Mouse (Mus musculus) midbrain, postnatal 0 days (tissue): Measurements from ENCODE around the gene E2f3. TPM values are rescaled to one million over a fixed set of nuclear protein-coding genes. Genes with fewer than 3 reads are reported as not detected.

Experiments
- ATAC-seq: fragments of 200-750 bp; cut with Nextera tagmentation; 2 replicates; pipeline ENCODE4 v1.8.0; 2017; ENCODE audit warnings: moderate number of reproducible peaks, mild to moderate bottlenecking, moderate TSS enrichment, moderate library complexity; ENCODE audit not compliant: low FRiP score
- DNase-seq: peaks from one replicate; pipeline ENCODE4 v3.0.0-alpha.2; 2015; ENCODE audit warnings: low spot score
- H3K27ac ChIP-seq: fragments of 300-500 bp; sonication (generic); 2 replicates; pipeline ENCODE4 v1.5.1; 2014; ENCODE audit warnings: low read depth, mild to moderate bottlenecking, low read length, mixed read lengths
- H3K27me3 ChIP-seq: fragments of 300-500 bp; sonication (generic); 2 replicates; pipeline ENCODE4 v1.6.1; 2014; ENCODE audit warnings: low read length, control low read depth, mixed read lengths; ENCODE audit not compliant: insufficient read depth
- H3K36me3 ChIP-seq: fragments of 300-500 bp; sonication (generic); 2 replicates; pipeline ENCODE4 v1.6.1; 2014; ENCODE audit warnings: low read length, control low read depth, mixed read lengths; ENCODE audit not compliant: insufficient read depth
- H3K4me1 ChIP-seq: fragments of 300-500 bp; sonication (generic); 2 replicates; pipeline ENCODE4 v1.6.1; 2014; ENCODE audit warnings: mild to moderate bottlenecking, control low read depth, antibody characterized with exemption, low read length, mixed read lengths; ENCODE audit not compliant: insufficient read depth
- H3K4me2 ChIP-seq: fragments of 300-500 bp; sonication (generic); 2 replicates; pipeline ENCODE4 v1.6.1; 2014; ENCODE audit warnings: low read depth, mild to moderate bottlenecking, low read length, mixed read lengths; ENCODE audit not compliant: poor library complexity, severe bottlenecking
- H3K4me3 ChIP-seq: fragments of 300-500 bp; sonication (generic); 2 replicates; pipeline ENCODE4 v1.5.1; 2014; ENCODE audit warnings: low read depth, mild to moderate bottlenecking, low read length, moderate library complexity
- H3K9ac ChIP-seq: fragments of 300-500 bp; sonication (generic); replicated peaks from 2 replicates; pipeline ENCODE4 v1.6.1; 2014; ENCODE audit warnings: mild to moderate bottlenecking, low read length, moderate library complexity, mixed read lengths; ENCODE audit not compliant: poor library complexity, severe bottlenecking
- H3K9me3 ChIP-seq: fragments of 300-500 bp; sonication (generic); 2 replicates; pipeline ENCODE4 v1.6.1; 2016; ENCODE audit warnings: low read length, control low read depth
- CTCF ChIP-seq: IDR thresholded peaks from 2 replicates; pipeline ENCODE4 v1.5.1; 2016; ENCODE audit warnings: antibody characterized with exemption, mild to moderate bottlenecking
- WGBS: fragments of 180-500 bp; shearing (Covaris S2); extraction: QIAGEN DNeasy Blood & Tissue Kit; methylation state at CpG from one replicate; pipeline ENCODE4 v1.1.7; 2014; 5-methylcytosine and 5-hydroxymethylcytosine counted together
- polyA plus RNA-seq: library from polyadenylated mRNA; unstranded; fragments of >200 nt; fragmentation: Nextera tagmentation; extraction: Ambion mirVana; gene quantifications from 2 replicates; pipeline ENCODE4 v1.2.1, GENCODE M21; 2015
- total RNA-seq: library from RNA; depleted of rRNA; stranded (reverse); fragments of >200 nt; gene quantifications from 2 replicates; pipeline ENCODE4 v1.2.3, GENCODE M21; 2014

The E2f3 gene
- total and polyA plus RNA-seq, 2 experiments from 2014 or later: 2.9 to 9.2 TPM

GRCm38 (mm10) chr13:30003169-30003568 is 17.3 kb upstream of the E2f3 start:
- Histone ChIP-seq H3K4me1 (no peaks in the 10 kb centered on the region), H3K27ac (no peak overlapping the region), H3K27me3 (no peaks in the 10 kb centered on the region), H3K4me3 (no peak overlapping the region), H3K4me2 (no peak overlapping the region), H3K36me3 (no peaks in the 10 kb centered on the region), H3K9ac (no peak overlapping the region), H3K9me3 (no peaks in the 10 kb centered on the region)
- ATAC-seq (peak; percentile 44; the same call in 1 of the 2 replicates), DNase-seq (peak; percentile 66)
- no peak for TF ChIP-seq CTCF
- WGBS: 41% methylated on average over 11 of the region's 11 CpGs

- no peaks in the 10 kb centered on the region for H3K9me3 ChIP-seq
- DNase-seq (no peak), ATAC-seq (no peak)
- no peaks in the 10 kb centered on the region for H3K4me1 ChIP-seq
- TF ChIP-seq CTCF: no peak
- no peak overlapping the region for H3K9ac ChIP-seq
- no peak overlapping the region for H3K27ac ChIP-seq
- no peaks in the 10 kb centered on the region for H3K36me3 ChIP-seq
- no peaks in the 10 kb centered on the region for H3K27me3 ChIP-seq
- WGBS: 66% methylated on average over 5 of the region's 5 CpGs
- no peak overlapping the region for H3K4me2 ChIP-seq
- H3K4me3 ChIP-seq: no peak overlapping the region
Measured at GRCm38 (mm10) chr13:30001041-30001440, 15.2 kb upstream of the E2f3 start.

GRCm38 (mm10) chr13:29987956-29988355 is 2.1 kb upstream of the E2f3 start:
- no peaks in the 10 kb centered on the region for H3K4me1 ChIP-seq
- no peaks in the 10 kb centered on the region for H3K9me3 ChIP-seq
- WGBS: 79% methylated on average over 6 of the region's 6 CpGs
- no peak overlapping the region for H3K9ac ChIP-seq
- TF ChIP-seq CTCF: no peak
- no peak overlapping the region for H3K4me3 ChIP-seq
- no peak for DNase-seq
- H3K36me3 ChIP-seq: no peaks in the 10 kb centered on the region
- H3K4me2 ChIP-seq: no peak overlapping the region
- no peak for ATAC-seq
- no peak overlapping the region for H3K27ac ChIP-seq
- no peaks in the 10 kb centered on the region for H3K27me3 ChIP-seq

- ATAC-seq: no peak
- H3K4me1 ChIP-seq: no peaks in the 10 kb centered on the region
- H3K4me2 ChIP-seq: peak overlapping the region; percentile 69
- H3K27me3 ChIP-seq: no peaks in the 10 kb centered on the region
- no peak for TF ChIP-seq CTCF
- WGBS: 10% methylated on average over 9 of the region's 9 CpGs
- H3K4me3 ChIP-seq: peak overlapping the region; percentile 95
- H3K9me3 ChIP-seq: no peaks in the 10 kb centered on the region
- no peaks in the 10 kb centered on the region for H3K36me3 ChIP-seq
- DNase-seq: no peak
- H3K27ac ChIP-seq: peak overlapping the region; percentile 38
- H3K9ac ChIP-seq: peak overlapping the region; percentile 39
Measured at GRCm38 (mm10) chr13:29986756-29987120, 875 bp upstream of the E2f3 start.

- under 1% methylated on average over 41 of the region's 62 CpGs for WGBS
- DNase-seq: peak; percentile 2
- peak; percentile 1; the same call in 1 of the 2 replicates for ATAC-seq
- Histone ChIP-seq H3K4me1 (no peaks in the 10 kb centered on the region), H3K4me2 (peak overlapping the region; percentile 100), H3K9me3 (no peaks in the 10 kb centered on the region), H3K27me3 (no peaks in the 10 kb centered on the region), H3K9ac (peak overlapping the region; percentile 91), H3K4me3 (peak overlapping the region; percentile 95), H3K27ac (peak overlapping the region; percentile 95), H3K36me3 (no peaks in the 10 kb centered on the region)
- no peak for TF ChIP-seq CTCF
Measured at GRCm38 (mm10) chr13:29985101-29985854, 585 bp downstream of the E2f3 start.

- Histone ChIP-seq H3K4me1 (no peaks in the 10 kb centered on the region), H3K27me3 (no peaks in the 10 kb centered on the region), H3K36me3 (no peaks in the 10 kb centered on the region), H3K4me2 (peak overlapping the region; percentile 100), H3K9ac (peak overlapping the region; percentile 91), H3K4me3 (peak overlapping the region; percentile 95), H3K27ac (peak overlapping the region; percentile 95), H3K9me3 (no peaks in the 10 kb centered on the region)
- WGBS: under 1% methylated on average over 21 of the region's 69 CpGs
- TF ChIP-seq CTCF: no peak
- peak; percentile 31 for ATAC-seq
- peak; percentile 71 for DNase-seq
Measured at GRCm38 (mm10) chr13:29984286-29985100, 1.4 kb downstream of the E2f3 start.
